Mouse (Mus musculus) lung, adult 2 months (tissue): ENCODE results near the gene Camta1. TPM values are rescaled to one million over a fixed set of nuclear protein-coding genes. Genes with fewer than 3 reads are reported as not detected.
A peak's percentile ranks its signal among the peaks of the same experiment; 100 is the strongest.

Experiments
- DNase-seq: peaks from one replicate; pipeline ENCODE4 v3.0.0; 2022
- H3K4me1 ChIP-seq: fragments of 200-500 bp; 2 replicates; pipeline ENCODE4 v1.6.1; 2011; ENCODE audit warnings: low read length; ENCODE audit not compliant: control insufficient read depth, insufficient read depth
- H3K4me3 ChIP-seq: fragments of 200-500 bp; replicated peaks from 2 replicates; pipeline ENCODE3; 2011; ENCODE audit warnings: low read depth, mild to moderate bottlenecking, control low read depth, low read length; ENCODE audit errors: extremely low read depth
- CTCF ChIP-seq: fragments of 200-500 bp; IDR thresholded peaks from 2 replicates; pipeline ENCODE4 v1.5.1; 2011; ENCODE audit warnings: mild to moderate bottlenecking, low read length, control low read depth; ENCODE audit not compliant: insufficient read depth
- POLR2A ChIP-seq: fragments of 200-500 bp; IDR thresholded peaks from 2 replicates; pipeline ENCODE4 v1.6.1; 2011; ENCODE audit warnings: low read depth, mild to moderate bottlenecking, control low read depth, low read length, borderline replicate concordance; ENCODE audit errors: extremely low read depth
- WGBS: fragments of 180-500 bp; shearing (Covaris S2); methylation state at CpG from one replicate; pipeline ENCODE4 v1.1.7; 2018; 5-methylcytosine and 5-hydroxymethylcytosine counted together
- polyA plus RNA-seq: library from polyadenylated mRNA; depleted of rRNA; stranded (reverse); fragments of >200 nt; gene quantifications from 2 replicates; pipeline ENCODE4 v1.2.3, GENCODE M21; 2012

Camta1 gene
- polyA plus RNA-seq, 1 experiment, result 10.4 TPM

DNA sequence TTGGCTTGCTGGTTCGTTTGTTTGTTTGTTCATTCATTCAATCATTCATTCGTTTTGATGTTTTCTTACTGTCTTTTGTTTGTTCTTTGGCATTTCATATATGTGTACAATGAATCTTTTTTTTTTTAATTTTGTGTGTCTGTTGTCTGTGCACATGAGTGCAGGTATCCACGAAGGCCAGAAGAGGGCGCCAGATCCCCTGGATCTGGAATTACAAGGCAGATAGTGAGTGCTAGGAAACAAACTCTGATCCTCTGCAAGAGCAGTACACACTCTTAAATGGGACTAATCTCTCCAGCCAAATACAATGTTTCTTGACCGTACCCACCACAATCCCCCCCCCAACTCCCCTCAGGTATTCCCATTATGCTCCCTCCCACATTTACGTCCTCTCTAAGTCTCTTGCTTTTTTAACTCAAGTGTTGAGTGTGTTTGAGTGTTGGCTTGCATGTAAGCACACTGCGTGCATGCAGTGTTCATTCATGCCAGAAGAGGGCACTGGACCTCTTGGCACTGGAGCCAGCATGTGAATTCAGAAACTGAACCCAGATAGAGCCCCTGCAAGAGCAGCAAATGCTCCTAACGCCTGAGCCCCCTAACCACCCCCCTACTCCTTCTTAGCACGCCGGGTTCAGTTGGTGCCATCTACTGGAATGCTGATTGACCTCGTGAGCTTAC is 38.2 kb upstream of the Camta1 start:
- WGBS, result 69% methylated on average over 11 of the region's 11 CpGs
- H3K4me1 ChIP-seq, result peaks cover 14% of the 10 kb centered on the region
- TF ChIP-seq CTCF (peak; percentile 56), POLR2A (no peak)
- H3K4me3 ChIP-seq, result no peak overlapping the region
- no peak for DNase-seq

DNA sequence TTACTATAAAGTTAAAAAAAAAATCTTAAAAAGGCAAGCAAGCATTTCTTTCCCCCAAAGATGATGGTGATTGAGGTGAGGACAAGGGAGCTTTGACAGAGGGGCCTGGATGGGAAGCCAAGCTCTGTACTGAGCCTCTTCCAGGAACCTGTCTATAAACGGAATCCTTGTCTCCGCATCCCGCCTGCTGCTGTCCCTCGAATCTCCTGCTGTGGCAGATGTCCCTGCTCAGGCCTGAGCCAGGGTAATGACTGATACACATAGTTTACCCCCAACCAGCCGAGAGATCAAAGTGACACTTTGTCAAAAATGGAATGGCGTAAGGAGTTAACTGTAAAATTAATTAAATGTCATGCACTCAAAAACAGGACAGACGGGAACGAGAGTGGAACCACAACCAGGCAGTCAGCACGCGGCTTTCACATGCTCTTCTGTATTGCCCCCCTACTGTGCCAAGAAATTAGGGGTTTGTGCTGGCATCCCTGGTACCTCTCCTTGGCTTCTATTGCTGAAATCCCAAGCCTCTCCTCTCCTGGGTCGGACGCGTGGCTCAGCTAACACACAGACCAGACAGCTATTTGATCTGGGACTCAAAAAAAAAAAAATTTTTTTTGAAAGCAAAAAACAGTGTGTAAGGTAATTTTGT is 37.0 kb upstream of the Camta1 start:
- WGBS, result 46% methylated on average over 13 of the region's 13 CpGs
- TF ChIP-seq POLR2A (no peak), CTCF (no peak)
- DNase-seq, result no peak

DNA sequence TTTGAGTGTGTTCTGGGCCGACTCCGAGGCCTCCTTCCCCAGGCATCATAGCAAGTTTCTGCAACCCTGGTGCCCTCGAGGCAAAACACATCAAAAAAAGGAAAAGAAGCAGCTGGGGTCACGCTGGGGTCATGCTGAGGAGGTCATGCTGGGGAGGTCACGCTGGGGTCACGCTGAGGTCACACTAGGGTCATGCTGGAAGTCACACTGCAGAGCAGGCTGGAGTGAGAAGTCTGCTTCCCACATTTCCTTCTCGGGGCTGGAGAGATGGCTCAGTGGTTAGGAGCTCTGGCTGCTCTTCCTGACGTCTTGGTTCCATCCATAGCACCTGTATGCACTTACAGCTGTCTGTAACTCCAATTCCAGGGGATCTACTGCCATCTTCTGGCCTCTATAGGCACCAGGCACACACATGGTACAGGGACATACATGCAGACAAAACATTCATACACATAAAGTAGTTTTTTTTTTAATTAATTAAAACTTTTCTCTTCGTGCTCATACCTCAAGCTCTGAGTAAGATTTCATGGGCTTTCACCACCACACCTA is 35.5 kb upstream of the Camta1 start:
- H3K4me1 ChIP-seq, result peaks cover 3% of the 10 kb centered on the region; the same call in 1 of the 2 replicates
- 73% methylated on average over 9 of the region's 9 CpGs for WGBS
- no peak for DNase-seq
- H3K4me3 ChIP-seq, result no peak overlapping the region
- TF ChIP-seq CTCF (no peak), POLR2A (no peak)

More for the DNA sequence above, 37.0 kb upstream of the Camta1 start:
- H3K4me3 ChIP-seq, result no peak overlapping the region
- peaks cover 10% of the 10 kb centered on the region for H3K4me1 ChIP-seq

DNA sequence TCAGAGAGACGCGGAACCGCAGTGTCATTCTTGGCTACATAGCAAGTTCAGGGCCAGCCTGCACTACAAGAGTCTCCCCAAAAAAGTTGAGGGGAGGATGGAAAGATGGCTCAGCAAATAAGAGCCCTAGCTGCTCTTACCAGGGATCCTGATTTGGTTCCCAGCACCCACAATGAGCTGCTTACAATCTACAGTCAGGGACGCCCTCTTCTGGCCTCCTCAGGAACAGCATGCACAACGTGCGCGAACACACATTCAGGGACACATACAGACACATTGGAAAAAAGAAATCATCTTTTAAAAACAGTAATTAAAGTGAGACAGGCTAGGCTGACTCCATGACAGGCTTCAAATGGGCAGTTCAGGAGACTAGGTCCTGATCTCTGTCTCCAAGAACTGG is 33.9 kb upstream of the Camta1 start:
- WGBS, result 83% methylated on average over 7 of the region's 7 CpGs
- no peak for TF ChIP-seq POLR2A
- no peak for TF ChIP-seq CTCF
- no peak for DNase-seq
- Histone ChIP-seq H3K4me3 (no peak overlapping the region), H3K4me1 (no peaks in the 10 kb centered on the region)

DNA sequence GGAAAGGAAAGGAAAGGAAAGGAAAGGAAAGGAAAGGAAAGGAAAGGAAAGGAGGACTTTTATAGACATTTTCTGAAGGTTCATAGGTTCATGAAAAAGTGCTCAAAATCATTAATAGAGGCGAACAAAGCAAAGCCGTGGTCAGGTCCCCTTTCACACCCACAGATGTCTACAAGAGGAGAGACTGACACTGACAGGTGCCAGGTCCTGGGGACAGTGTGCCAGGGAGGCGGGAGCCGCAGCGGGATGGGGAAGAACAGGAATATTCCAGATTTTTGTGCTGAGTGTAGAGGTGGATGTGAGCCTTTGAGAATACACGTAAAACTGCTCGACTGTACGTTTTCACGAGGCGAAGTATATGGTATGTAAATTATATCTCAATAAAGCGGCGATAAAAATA is 33.2 kb upstream of the Camta1 start:
- TF ChIP-seq POLR2A, result no peak
- no peak for TF ChIP-seq CTCF
- Histone ChIP-seq H3K4me1 (no peaks in the 10 kb centered on the region), H3K4me3 (no peak overlapping the region)
- no peak for DNase-seq
- 86% methylated on average over 12 of the region's 12 CpGs for WGBS

DNA sequence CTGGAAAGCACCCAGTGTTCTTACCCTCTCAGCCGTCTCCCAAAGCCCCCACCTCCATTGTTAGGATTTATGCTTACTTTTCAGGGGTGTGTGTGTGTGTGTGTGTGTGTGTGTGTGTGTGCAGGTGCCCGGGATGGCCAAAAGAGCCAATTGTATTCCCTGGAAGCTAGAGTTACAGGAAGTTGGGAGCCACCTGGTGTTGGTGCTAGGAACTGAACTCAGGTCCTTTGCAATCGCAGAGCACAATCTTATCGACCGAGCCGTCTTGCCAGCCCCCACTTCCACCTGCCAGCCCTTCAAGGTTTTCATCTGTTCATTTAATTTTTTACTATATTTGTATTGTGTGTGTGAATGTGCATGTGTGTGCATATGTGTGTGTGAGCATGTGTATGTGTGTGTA is 31.6 kb upstream of the Camta1 start:
- no peaks in the 10 kb centered on the region for H3K4me1 ChIP-seq
- TF ChIP-seq POLR2A (no peak), CTCF (0 out of 2 replicates have a peak, but pooled peaks have one; percentile 9)
- no peak overlapping the region for H3K4me3 ChIP-seq
- WGBS, result 65% methylated on average over 6 of the region's 6 CpGs
- DNase-seq, result no peak

DNA sequence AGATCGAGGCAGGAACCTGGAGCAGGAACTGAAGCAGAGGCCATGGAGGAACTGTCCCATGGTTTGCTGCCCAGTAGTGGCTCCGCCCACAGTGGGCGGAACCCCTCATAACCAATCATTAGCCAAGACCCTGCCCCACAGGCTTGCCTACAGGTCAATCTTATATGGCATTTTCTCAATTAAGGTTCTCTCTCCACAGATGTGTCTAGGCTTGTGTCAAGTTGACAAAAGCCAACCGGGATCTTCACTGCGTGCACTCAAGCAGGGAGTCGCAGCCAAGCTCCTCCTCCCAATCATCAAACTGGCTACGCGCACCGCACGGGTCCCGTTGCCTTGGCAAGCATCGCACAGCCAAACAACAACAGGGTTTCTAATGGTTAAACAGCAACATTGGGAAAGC is 19.9 kb upstream of the Camta1 start:
- TF ChIP-seq POLR2A (no peak), CTCF (no peak)
- H3K4me1 ChIP-seq, result no peaks in the 10 kb centered on the region
- H3K4me3 ChIP-seq, result no peak overlapping the region
- no peak for DNase-seq
- WGBS, result 94% methylated on average over 12 of the region's 12 CpGs

DNA sequence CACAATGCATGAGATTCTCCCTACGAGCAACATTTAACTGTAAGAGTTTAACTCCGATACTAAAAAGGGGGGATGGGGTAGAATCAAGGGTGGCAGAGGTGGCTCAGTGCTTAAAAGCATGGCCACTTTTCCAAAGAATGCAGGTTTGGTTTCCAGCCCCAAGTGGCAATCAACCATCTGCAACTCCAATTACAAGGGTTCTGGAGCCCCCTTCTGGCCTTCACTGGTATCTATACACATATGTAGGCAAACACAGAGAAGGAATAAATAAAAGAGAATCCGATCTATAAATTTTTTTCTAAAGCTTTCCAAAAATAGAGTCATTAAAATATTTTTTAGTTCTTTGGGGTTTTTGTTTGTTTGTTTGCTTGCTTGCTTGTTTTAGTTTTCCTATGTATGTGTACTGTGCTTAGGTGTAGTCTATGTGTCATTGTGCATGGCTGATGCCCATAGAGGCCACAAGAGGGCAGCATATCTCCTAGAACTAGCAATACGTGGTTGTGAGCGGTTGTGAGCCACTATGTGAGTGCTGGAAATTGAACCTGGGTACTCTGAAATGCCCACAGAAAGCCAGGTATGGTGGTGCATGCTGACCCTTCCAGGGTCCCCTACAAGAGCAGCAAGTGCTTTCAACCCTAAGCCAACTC is 18.5 kb upstream of the Camta1 start:
- no peaks in the 10 kb centered on the region for H3K4me1 ChIP-seq
- WGBS, result 74% methylated on average over 5 of the region's 5 CpGs
- H3K4me3 ChIP-seq, result no peak overlapping the region
- TF ChIP-seq POLR2A, result no peak
- TF ChIP-seq CTCF, result no peak
- DNase-seq, result no peak

DNA sequence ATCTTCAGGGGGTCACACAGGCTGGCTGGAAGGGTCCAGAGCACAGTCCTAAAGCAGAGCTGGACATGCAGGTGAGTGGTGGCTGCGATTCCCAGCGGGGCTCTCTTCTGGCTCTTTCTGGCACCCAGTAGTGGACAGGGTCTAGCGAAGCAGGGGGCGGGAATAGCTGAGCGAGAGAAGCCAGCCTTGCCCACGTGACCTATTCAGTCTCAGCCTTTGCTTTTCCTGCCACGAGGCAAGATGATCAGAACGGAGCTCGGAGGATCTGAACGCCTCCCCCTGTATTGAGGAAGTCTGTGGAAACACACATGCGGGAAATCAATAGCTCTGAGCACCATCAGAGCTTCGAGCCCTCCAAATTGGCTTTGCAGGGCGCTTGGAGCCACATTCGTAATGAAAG is 14.7 kb upstream of the Camta1 start:
- 44% methylated on average over 14 of the region's 14 CpGs for WGBS
- no peak for TF ChIP-seq POLR2A
- TF ChIP-seq CTCF, result no peak
- Histone ChIP-seq H3K4me3 (no peak overlapping the region), H3K4me1 (no peaks in the 10 kb centered on the region)
- DNase-seq, result no peak
